Mouse (Mus musculus): ENCODE results near the gene Rreb1. TPM values are rescaled to one million over a fixed set of nuclear protein-coding genes. Genes with fewer than 3 reads are reported as not detected.

The Rreb1 gene
- total and polyA plus RNA-seq, 3 experiments, result 8.1 to 34.0 TPM; not detected in 1

GRCm38 (mm10) chr13:37882521-37882920, 104.3 kb downstream of the Rreb1 start:
- DNase-seq (ENCODE audit: low read depth, low spot score), result no peak
- Histone ChIP-seq H3K27me3 (ENCODE audit: control insufficient read depth in 1 of 2, insufficient read depth in 2 of 2, low read length in 2 of 2) (no peaks in the 10 kb centered on the region), H3K9me3 (replicated peaks; ENCODE audit: insufficient read depth, low read length) (no peaks in the 10 kb centered on the region), H3K4me1 (ENCODE audit: control insufficient read depth in 1 of 2, insufficient read depth in 2 of 2, low read length in 2 of 2) (peaks cover 43 to 71% of the 10 kb centered on the region in 2 experiments), H3K79me2 (ENCODE audit: control insufficient read depth, insufficient read depth, low read length, poor library complexity) (peaks cover 32% of the 10 kb centered on the region), H3K9ac (ENCODE audit: control insufficient read depth, low read depth, low read length, poor library complexity, severe bottlenecking) (no peak overlapping the region), H3K36me3 (ENCODE audit: control insufficient read depth in 1 of 2, insufficient read depth in 2 of 2, low read length in 2 of 2) (peaks cover 4 to 75% of the 10 kb centered on the region in 2 experiments; a peak in 3 of 4 replicates), H3K27ac (ENCODE audit: control insufficient read depth, low read depth, low read length) (no peak overlapping the region; the same call in 1 of the 2 replicates), H3K4me3 (ENCODE audit: control insufficient read depth in 1 of 2, insufficient read depth in 1 of 2, low read depth in 2 of 2, low read length in 2 of 2) (no peak overlapping the region)
- TF ChIP-seq TCF12 (IDR thresholded peaks at IDR 0.05; ENCODE audit: low read depth, low read length) (no peak), ELF1 (IDR thresholded peaks at IDR 0.05; ENCODE audit: low read depth, low read length) (no peak), RCOR1 (IDR thresholded peaks at IDR 0.05; ENCODE audit: low read depth, low read length) (no peak), CHD1 (IDR thresholded peaks at IDR 0.05; ENCODE audit: low read depth, low read length) (no peak), MXI1 (IDR thresholded peaks at IDR 0.05; ENCODE audit: low read depth, low read length) (no peak), KAT2A (conservative IDR thresholded peaks at IDR 0.05; ENCODE audit: low read depth, low read length) (no peak), NRF1 (IDR thresholded peaks at IDR 0.05; ENCODE audit: insufficient read depth, low read depth, low read length, poor library complexity, severe bottlenecking) (no peak), UBTF (IDR thresholded peaks at IDR 0.05; ENCODE audit: borderline replicate concordance, insufficient read depth, low read depth, low read length) (no peak)

- TF ChIP-seq MXI1 (IDR thresholded peaks at IDR 0.05; ENCODE audit: low read depth, low read length), result no peak
- no peak for TF ChIP-seq TBP (IDR thresholded peaks at IDR 0.05; ENCODE audit: low read depth, low read length)
- no peak for TF ChIP-seq ZNF384 (IDR thresholded peaks at IDR 0.05; ENCODE audit: low read depth, low read length)
- TF ChIP-seq CTCF (IDR thresholded peaks at IDR 0.05 in 2 of 3, conservative IDR thresholded peaks at IDR 0.05 in 1 of 3; ENCODE audit: control insufficient read depth in 1 of 3, insufficient read depth in 1 of 3, low read depth in 2 of 3, low read length in 3 of 3, poor library complexity in 1 of 3, severe bottlenecking in 1 of 3), result no peak
- no peak for TF ChIP-seq USF2 (IDR thresholded peaks at IDR 0.05; ENCODE audit: borderline replicate concordance in 1 of 2, insufficient read depth in 1 of 2, low read depth in 1 of 2, low read length in 2 of 2)
- TF ChIP-seq MEF2A (IDR thresholded peaks at IDR 0.05; ENCODE audit: extremely low read depth, insufficient replicate concordance, low read depth, low read length, poor library complexity, severe bottlenecking), result no peak
- no peak for TF ChIP-seq CHD2 (IDR thresholded peaks at IDR 0.05; ENCODE audit: low read length)
- TF ChIP-seq POLR2AphosphoS5 (IDR thresholded peaks at IDR 0.05; ENCODE audit: borderline replicate concordance, low read depth, low read length), result no peak
- TF ChIP-seq ZKSCAN1 (IDR thresholded peaks at IDR 0.05; ENCODE audit: low read depth, low read length), result no peak
- no peak for TF ChIP-seq CHD1 (IDR thresholded peaks at IDR 0.05; ENCODE audit: low read depth, low read length)
- no peak for TF ChIP-seq SMC3 (IDR thresholded peaks at IDR 0.05; ENCODE audit: low read depth, low read length)
- no peak for TF ChIP-seq USF1 (IDR thresholded peaks at IDR 0.05; ENCODE audit: low read depth, low read length)
- no peak for TF ChIP-seq HCFC1 (IDR thresholded peaks at IDR 0.05; ENCODE audit: low read depth, low read length)
- TF ChIP-seq RAD21 (IDR thresholded peaks at IDR 0.05; ENCODE audit: low read depth, low read length), result no peak
- TF ChIP-seq ZC3H11A (IDR thresholded peaks at IDR 0.05; ENCODE audit: low read depth, low read length), result no peak
- H3K79me2 ChIP-seq (ENCODE audit: control insufficient read depth, insufficient read depth, low read length, poor library complexity), result peaks cover 34% of the 10 kb centered on the region
- H3K36me3 ChIP-seq (ENCODE audit: control insufficient read depth in 1 of 2, insufficient read depth in 2 of 2, low read length in 2 of 2), result peaks cover 4 to 70% of the 10 kb centered on the region in 2 experiments; a peak in 3 of 4 replicates
- no peaks in the 10 kb centered on the region for H3K9me3 ChIP-seq (replicated peaks; ENCODE audit: insufficient read depth, low read length)
- H3K9ac ChIP-seq (ENCODE audit: control insufficient read depth, low read depth, low read length, poor library complexity, severe bottlenecking), result no peak overlapping the region
- H3K4me3 ChIP-seq (ENCODE audit: control insufficient read depth in 1 of 2, insufficient read depth in 1 of 2, low read depth in 2 of 2, low read length in 2 of 2), result no peak overlapping the region
- DNase-seq (ENCODE audit: low read depth, low spot score), result no peak
- peak overlapping the region; percentile 4; the same call in 1 of the 2 replicates for H3K27ac ChIP-seq (ENCODE audit: control insufficient read depth, low read depth, low read length)
- peaks cover 38 to 67% of the 10 kb centered on the region in 2 experiments for H3K4me1 ChIP-seq (ENCODE audit: control insufficient read depth in 1 of 2, insufficient read depth in 2 of 2, low read length in 2 of 2)
- no peaks in the 10 kb centered on the region for H3K27me3 ChIP-seq (ENCODE audit: control insufficient read depth in 1 of 2, insufficient read depth in 2 of 2, low read length in 2 of 2)
These were observed 104.8 kb downstream of the Rreb1 start for GRCm38 (mm10) chr13:37883008-37883407.
